Comparison of ENCODE assay signal across 30 mouse cellular contexts in genomic region chr10:19580660-19581059, GRCm38 (mm10). TPM values are rescaled to one million over a fixed set of nuclear protein-coding genes. Genes with fewer than 3 reads are reported as not detected.
A peak's percentile ranks its signal among the peaks of the same experiment; 100 is the strongest.
DNase-seq lines count a peak whose midpoint lies in the region; ATAC-seq and TF ChIP-seq lines count a peak whose summit lies in the region.
"Had no signal": no experiment of that assay in that cellular context is flagged by ENCODE, and none has a peak within 500 bp of the region (broad histone marks: within the 10 kb centered on the region; RNA-seq: fewer than 3 reads in every experiment).

No protein-coding gene starts in this region.

- peak; percentile 52 for DNase-seq in heart, adult 11 months
- DNase-seq in heart, postnatal 25 days (ENCODE audit: low spot score) = no peak
- no peak for DNase-seq in lung, postnatal 25 days (ENCODE audit: low spot score)
- DNase-seq in forebrain, postnatal 0 days = no peak
- DNase-seq in kidney, postnatal 14 days = no peak
- DNase-seq: adrenal gland, adult 8-10 months; adrenal gland, postnatal 14 days; adrenal gland, postnatal 36 days; B cell, adult 2 months; cerebellum, adult 11 months; cerebellum, adult 18-20 months; cerebellum, adult 8-10 months; cerebellum, postnatal 10 days; cerebellum, postnatal 25 days had no signal

- H3K4me1 ChIP-seq in bone marrow macrophage, adult 2 months (ENCODE audit: control insufficient read depth, insufficient read depth, low read length) = peaks cover 44% of the 10 kb centered on the region
- H3K4me1 ChIP-seq in intestine, embryonic 15.5 days (replicated peaks) = 0 out of 2 replicates have a peak, but pooled peaks cover 5% of the 10 kb centered on the region
- no peaks in the 10 kb centered on the region for H3K4me1 ChIP-seq in intestine, postnatal 0 days (replicated peaks; ENCODE audit: control insufficient read depth, insufficient read depth, low read length)
- H3K4me1 ChIP-seq in forebrain, postnatal 0 days (ENCODE audit: insufficient read depth) = no peaks in the 10 kb centered on the region
- H3K4me1 ChIP-seq: forebrain, embryonic 13.5 days had no signal

- 55% methylated on average over 3 of the region's 3 CpGs for WGBS in intestine, embryonic 15.5 days
- 28% methylated on average over 3 of the region's 3 CpGs for WGBS in intestine, postnatal 0 days
- WGBS in forebrain, postnatal 0 days = 68% methylated on average over 3 of the region's 3 CpGs

- no peak overlapping the region for H3K9ac ChIP-seq in intestine, embryonic 15.5 days
- H3K9ac ChIP-seq in intestine, postnatal 0 days (ENCODE audit: low read depth, low read length) = no peak overlapping the region
- no peak overlapping the region for H3K9ac ChIP-seq in forebrain, postnatal 0 days
- H3K9ac ChIP-seq: embryonic facial prominence, embryonic 12.5 days; forebrain, embryonic 13.5 days; forebrain, embryonic 15.5 days had no signal

- peak overlapping the region; percentile 48 for H3K27ac ChIP-seq in bone marrow macrophage, adult 2 months (ENCODE audit: insufficient read depth, low read depth, low read length)
- H3K27ac ChIP-seq in intestine, embryonic 15.5 days = no peak overlapping the region
- H3K27ac ChIP-seq in intestine, postnatal 0 days (ENCODE audit: low read depth, low read length) = peak overlapping the region; percentile 78
- no peak overlapping the region for H3K27ac ChIP-seq in forebrain, postnatal 0 days (ENCODE audit: low read depth, low read length)
- H3K27ac ChIP-seq: embryonic facial prominence, embryonic 10.5 days; embryonic facial prominence, embryonic 12.5 days; forebrain, embryonic 13.5 days; forebrain, embryonic 15.5 days had no signal

- intact Hi-C loops in heart, postnatal 25 days (cut with DNase I) = no loop called here

- no peaks in the 10 kb centered on the region for H3K27me3 ChIP-seq in intestine, embryonic 15.5 days (replicated peaks)
- H3K27me3 ChIP-seq in intestine, postnatal 0 days (replicated peaks; ENCODE audit: control insufficient read depth, insufficient read depth, low read length) = no peaks in the 10 kb centered on the region
- H3K27me3 ChIP-seq in forebrain, postnatal 0 days (ENCODE audit: insufficient read depth, low read length) = no peaks in the 10 kb centered on the region
- H3K27me3 ChIP-seq: CH12.LX; embryonic facial prominence, embryonic 12.5 days; forebrain, embryonic 13.5 days; forebrain, embryonic 15.5 days; Patski had no signal

- no peak overlapping the region for H3K4me3 ChIP-seq in bone marrow macrophage, adult 2 months (ENCODE audit: insufficient read depth, low read length)
- no peak overlapping the region for H3K4me3 ChIP-seq in intestine, embryonic 15.5 days (replicated peaks)
- H3K4me3 ChIP-seq in intestine, postnatal 0 days (ENCODE audit: low read depth, low read length) = no peak overlapping the region
- H3K4me3 ChIP-seq in forebrain, postnatal 0 days (ENCODE audit: low read depth, low read length) = no peak overlapping the region
- H3K4me3 ChIP-seq: embryonic facial prominence, embryonic 10.5 days; embryonic facial prominence, embryonic 12.5 days; forebrain, embryonic 13.5 days; forebrain, embryonic 15.5 days had no signal

- H3K4me2 ChIP-seq in intestine, embryonic 15.5 days (replicated peaks) = no peak overlapping the region
- no peak overlapping the region for H3K4me2 ChIP-seq in intestine, postnatal 0 days (replicated peaks; ENCODE audit: low read depth)
- H3K4me2 ChIP-seq in forebrain, postnatal 0 days (ENCODE audit: low read depth) = no peak overlapping the region
- H3K4me2 ChIP-seq: embryonic facial prominence, embryonic 12.5 days; forebrain, embryonic 13.5 days; forebrain, embryonic 15.5 days had no signal

- peak; percentile 57 for ATAC-seq in intestine, embryonic 15.5 days
- peak; percentile 93 for ATAC-seq in intestine, postnatal 0 days
- no peak for ATAC-seq in forebrain, postnatal 0 days
- ATAC-seq: activated CD4-positive, CD25-positive, alpha-beta regulatory T cell, adult 4 months; CD4-positive, CD25-positive, alpha-beta regulatory T cell, adult 4 months; forebrain, embryonic 13.5 days; forebrain, embryonic 15.5 days; Patski had no signal

- no peak for TF ChIP-seq POLR2A in bone marrow macrophage, adult 2 months (IDR thresholded peaks at IDR 0.05; ENCODE audit: borderline replicate concordance, low read depth, low read length)

- no peaks in the 10 kb centered on the region for H3K36me3 ChIP-seq in intestine, embryonic 15.5 days
- no peaks in the 10 kb centered on the region for H3K36me3 ChIP-seq in intestine, postnatal 0 days (ENCODE audit: control insufficient read depth, insufficient read depth)
- H3K36me3 ChIP-seq in forebrain, postnatal 0 days (ENCODE audit: insufficient read depth) = no peaks in the 10 kb centered on the region
- H3K36me3 ChIP-seq: embryonic facial prominence, embryonic 10.5 days; embryonic facial prominence, embryonic 12.5 days; forebrain, embryonic 15.5 days; G1E had no signal

- TF ChIP-seq CTCF in bone marrow macrophage, adult 2 months (IDR thresholded peaks at IDR 0.05; ENCODE audit: low read depth, low read length) = no peak
- TF ChIP-seq CTCF in intestine, postnatal 0 days (IDR thresholded peaks at IDR 0.05; ENCODE audit: low read depth) = no peak
- TF ChIP-seq CTCF in forebrain, postnatal 0 days (IDR thresholded peaks at IDR 0.05; ENCODE audit: low read depth) = no peak

- no peaks in the 10 kb centered on the region for H3K9me3 ChIP-seq in intestine, embryonic 15.5 days
- no peaks in the 10 kb centered on the region for H3K9me3 ChIP-seq in intestine, postnatal 0 days (ENCODE audit: control insufficient read depth)
- no peaks in the 10 kb centered on the region for H3K9me3 ChIP-seq in forebrain, postnatal 0 days (ENCODE audit: low read length)
- H3K9me3 ChIP-seq: embryonic facial prominence, embryonic 10.5 days; embryonic facial prominence, embryonic 12.5 days; forebrain, embryonic 13.5 days; forebrain, embryonic 15.5 days; G1E had no signal

RNA-seq across cellular contexts. Expression of gene Ifngr1, which starts 11.1 kb away (rescaled TPM):
- 10 to 100 TPM; 45.4 to 53.7 TPM for total RNA-seq in heart, postnatal 25 days (2021)
- 346 and 347 TPM in 2 replicates for polyA plus RNA-seq in bone marrow macrophage, adult 2 months (2012; ENCODE audit: insufficient read depth, insufficient read length, missing spikeins)
- 92.1 and 95.8 TPM in 2 replicates for polyA plus RNA-seq in intestine, embryonic 15.5 days (2015; fragmentation: Nextera tagmentation; extraction: Ambion mirVana)
- 90.1 and 91.0 TPM in 2 replicates for polyA plus RNA-seq in intestine, postnatal 0 days (2015; fragmentation: Nextera tagmentation; extraction: Ambion mirVana)
- 14.5 and 16.9 TPM in 2 replicates for total RNA-seq in forebrain, postnatal 0 days (2014; rRNA removed)
- polyA plus RNA-seq in forebrain, postnatal 0 days (2015; fragmentation: Nextera tagmentation; extraction: Ambion mirVana) = 17.7 and 21.9 TPM in 2 replicates

RNA-seq across cellular contexts. Expression of gene Il22ra2, which starts 41.1 kb away (rescaled TPM):
- total RNA-seq in heart, postnatal 25 days (2021) = not detected
- polyA plus RNA-seq in bone marrow macrophage, adult 2 months (2012; ENCODE audit: insufficient read depth, insufficient read length, missing spikeins) = not detected in 2 replicates
- not detected in 2 replicates for polyA plus RNA-seq in intestine, embryonic 15.5 days (2015; fragmentation: Nextera tagmentation; extraction: Ambion mirVana)
- polyA plus RNA-seq in intestine, postnatal 0 days (2015; fragmentation: Nextera tagmentation; extraction: Ambion mirVana) = 0.12 and 0.18 TPM in 2 replicates
- total RNA-seq in forebrain, postnatal 0 days (2014; rRNA removed) = not detected in 2 replicates
- polyA plus RNA-seq in forebrain, postnatal 0 days (2015; fragmentation: Nextera tagmentation; extraction: Ambion mirVana) = not detected in 2 replicates
- total RNA-seq: adrenal gland, adult 18-20 months; adrenal gland, adult 8-10 months; adrenal gland, postnatal 36 days had no signal
- polyA plus RNA-seq: activated CD4-positive, CD25-positive, alpha-beta regulatory T cell, adult 4 months; brain, embryonic 14.5 days; CD4-positive, CD25-positive, alpha-beta regulatory T cell, adult 4 months; cortical plate, adult 2 months; embryonic facial prominence, embryonic 10.5 days; embryonic facial prominence, embryonic 12.5 days; forebrain, embryonic 11.5 days; forebrain, embryonic 13.5 days; forebrain, embryonic 15.5 days; G1E; Patski had no signal

Comparison
In these comparisons a context has a peak if more than half of its experiments do, and no peak if none do; other contexts are left out.
1. H3K27ac ChIP-seq: peak in bone marrow macrophage, adult 2 months (single experiment) and intestine, postnatal 0 days (single experiment); none in intestine, embryonic 15.5 days (single experiment) and forebrain, postnatal 0 days (single experiment).